Mouse (Mus musculus) frontal cortex, adult (tissue): ENCODE data around the gene Lzic.
"Not testable (repeated sequence)": the region's sequence is repeated elsewhere in the genome, so short reads cannot be mapped to it uniquely, and the experiment has no call there.

Experiments
- ATAC-seq: cut with Nextera tagmentation; 2 replicates; pipeline ENCODE4 v1.9.2; 2017; ENCODE audit warnings: mild to moderate bottlenecking, moderate library complexity, mixed read lengths; ENCODE audit not compliant: low TSS enrichment

The Lzic gene

GRCm38 (mm10) chr4:149485053-149485824 lies at the start of gene Lzic, which contains the start of gene Nmnat1:
Gene Lzic, plus strand, starts transcription at chr4:149485229.
Gene Nmnat1, minus strand, starts transcription at chr4:149485202.
- ATAC-seq = peak; percentile 100

GRCm38 (mm10) chr4:149440576-149440975 lies 44.5 kb upstream of the Lzic start:
- no peak for ATAC-seq

GRCm38 (mm10) chr4:149442436-149442835 lies 42.6 kb upstream of the Lzic start:
- ATAC-seq = no peak

GRCm38 (mm10) chr4:149444465-149444864 lies 40.6 kb upstream of the Lzic start:
- no peak for ATAC-seq

GRCm38 (mm10) chr4:149444964-149445701 lies 39.9 kb upstream of the Lzic start:
- ATAC-seq = peak; percentile 99

GRCm38 (mm10) chr4:149445868-149446267 lies 39.2 kb upstream of the Lzic start:
- no peak for ATAC-seq

GRCm38 (mm10) chr4:149446309-149446708 lies 38.7 kb upstream of the Lzic start:
- ATAC-seq = no peak

- no peak for ATAC-seq
Measured at GRCm38 (mm10) chr4:149450636-149451035, 34.4 kb upstream of the Lzic start.

GRCm38 (mm10) chr4:149453656-149454055 lies 31.4 kb upstream of the Lzic start:
- ATAC-seq = no peak

- ATAC-seq = no peak
Measured at GRCm38 (mm10) chr4:149454263-149454662, 30.8 kb upstream of the Lzic start.

GRCm38 (mm10) chr4:149454879-149455278 lies 30.1 kb upstream of the Lzic start, which contains the start of gene Rbp7:
Gene Rbp7, minus strand, starts transcription at chr4:149454978.
- ATAC-seq = no peak

- peak; percentile 41; the same call in 1 of the 2 replicates for ATAC-seq
Measured at GRCm38 (mm10) chr4:149457163-149457562, 27.9 kb upstream of the Lzic start.

- ATAC-seq = no peak
Measured at GRCm38 (mm10) chr4:149457831-149458430, 27.1 kb upstream of the Lzic start.

GRCm38 (mm10) chr4:149458526-149458925 lies 26.5 kb upstream of the Lzic start:
- ATAC-seq = no peak

- ATAC-seq = no peak
Measured at GRCm38 (mm10) chr4:149459425-149459824, 25.6 kb upstream of the Lzic start.

GRCm38 (mm10) chr4:149460475-149460874 lies 24.6 kb upstream of the Lzic start:
- ATAC-seq = not testable (repeated sequence)

GRCm38 (mm10) chr4:149461579-149462304 lies 23.3 kb upstream of the Lzic start:
- no peak for ATAC-seq

- no peak for ATAC-seq
Measured at GRCm38 (mm10) chr4:149462305-149462971, 22.6 kb upstream of the Lzic start.

- no peak for ATAC-seq
Measured at GRCm38 (mm10) chr4:149463435-149463950, 21.5 kb upstream of the Lzic start.

GRCm38 (mm10) chr4:149469557-149469956 lies 15.5 kb upstream of the Lzic start:
- no peak for ATAC-seq

GRCm38 (mm10) chr4:149475096-149475495 lies 9.9 kb upstream of the Lzic start:
- no peak for ATAC-seq
